31 mouse cellular contexts compared by ENCODE assay signal in the genomic region with DNA sequence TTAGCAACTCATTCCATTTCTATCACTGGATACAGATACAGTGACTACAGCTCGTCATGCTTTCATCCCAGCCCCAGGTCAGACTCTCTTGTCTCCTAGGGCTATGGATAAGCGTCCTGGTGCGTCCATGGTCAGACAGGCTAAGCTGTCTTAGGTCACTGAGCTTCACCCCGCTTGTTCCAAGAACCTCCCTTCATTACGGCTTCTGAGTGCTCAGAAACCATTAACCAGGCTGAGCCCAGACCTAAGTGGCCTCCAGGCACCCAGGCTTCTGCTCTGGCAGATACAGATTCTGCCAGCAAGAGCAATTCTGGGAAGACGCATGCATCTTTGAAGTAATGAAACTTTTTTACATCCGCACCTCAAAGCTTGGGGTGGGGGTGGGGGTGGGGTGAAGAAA. TPM values are rescaled to one million over a fixed set of nuclear protein-coding genes. Genes with fewer than 3 reads are reported as not detected.
"Had no signal": no experiment of that assay in that cellular context is flagged by ENCODE, and none has a peak within 500 bp of the region (broad histone marks: within the 10 kb centered on the region; RNA-seq: fewer than 3 reads in every experiment).

No protein-coding gene starts in this region.

- DNase-seq: liver; lung, adult 18-20 months; lung, postnatal 10 days; lung, postnatal 36 days; right cerebral cortex, adult 18-20 months; right cerebral cortex, postnatal 14 days; right cerebral cortex, postnatal 4 days; thymus, adult 2 months; thymus, postnatal 14 days; thymus, postnatal 4 days had no signal

- H3K27ac ChIP-seq: intestine, embryonic 15.5 days; kidney, postnatal 0 days; limb, embryonic 10.5 days; limb, embryonic 13.5 days; liver, embryonic 12.5 days; liver, embryonic 15.5 days; lung, embryonic 15.5 days; midbrain, embryonic 10.5 days; midbrain, embryonic 13.5 days; neural tube, embryonic 13.5 days; stomach, postnatal 0 days had no signal

- H3K4me3 ChIP-seq: intestine, embryonic 15.5 days; limb, embryonic 10.5 days; limb, embryonic 13.5 days; liver, embryonic 12.5 days; liver, embryonic 15.5 days; lung, embryonic 15.5 days; megakaryocyte, embryonic 14.5 days; midbrain, embryonic 10.5 days; midbrain, embryonic 13.5 days; myocyte; neural tube, embryonic 13.5 days had no signal

- H3K27me3 ChIP-seq: intestine, embryonic 15.5 days; limb, embryonic 13.5 days; liver, embryonic 12.5 days; liver, embryonic 15.5 days; lung, embryonic 15.5 days; midbrain, embryonic 13.5 days; neural tube, embryonic 13.5 days had no signal

- H3K9ac ChIP-seq: intestine, embryonic 15.5 days; limb, embryonic 13.5 days; liver, embryonic 12.5 days; liver, embryonic 15.5 days; lung, embryonic 15.5 days; midbrain, embryonic 13.5 days; neural tube, embryonic 13.5 days had no signal

- ATAC-seq: hindbrain, embryonic 16.5 days; intestine, embryonic 15.5 days; liver, embryonic 12.5 days; midbrain, embryonic 13.5 days; midbrain, embryonic 16.5 days had no signal

- H3K36me3 ChIP-seq: intestine, embryonic 15.5 days; limb, embryonic 10.5 days; limb, embryonic 13.5 days; liver, embryonic 12.5 days; liver, embryonic 15.5 days; midbrain, embryonic 10.5 days; midbrain, embryonic 13.5 days; neural tube, embryonic 13.5 days had no signal

- H3K4me1 ChIP-seq: intestine, embryonic 15.5 days; limb, embryonic 10.5 days; limb, embryonic 13.5 days; liver, embryonic 12.5 days; liver, embryonic 15.5 days; megakaryocyte, embryonic 14.5 days had no signal

- H3K4me2 ChIP-seq: intestine, embryonic 15.5 days; limb, embryonic 13.5 days; liver, embryonic 12.5 days; liver, embryonic 15.5 days; lung, embryonic 15.5 days; midbrain, embryonic 13.5 days; neural tube, embryonic 13.5 days had no signal

- H3K9me3 ChIP-seq: intestine, embryonic 15.5 days; limb, embryonic 10.5 days; limb, embryonic 13.5 days; liver, embryonic 12.5 days; liver, embryonic 15.5 days; lung, embryonic 15.5 days; midbrain, embryonic 10.5 days; midbrain, embryonic 13.5 days; neural tube, embryonic 13.5 days had no signal

RNA-seq across cellular contexts. Expression of a gene that starts 26.7 kb away (rescaled TPM):
- total RNA-seq: layer of hippocampus, adult 18-20 months; layer of hippocampus, postnatal 14 days; left cerebral cortex, adult 8-10 months; left cerebral cortex, postnatal 25 days; monocyte, adult 5-6 weeks; neutrophil, adult 5-6 weeks had no signal
- polyA plus RNA-seq: hindbrain, embryonic 16.5 days; kidney, postnatal 0 days; limb, embryonic 10.5 days; limb, embryonic 13.5 days; liver, embryonic 12.5 days; midbrain, embryonic 10.5 days; midbrain, embryonic 16.5 days; myocyte had no signal
